Mouse (Mus musculus) embryonic facial prominence, embryonic 14.5 days (tissue): ENCODE measurements around the gene Fam110a. TPM values are rescaled to one million over a fixed set of nuclear protein-coding genes. Genes with fewer than 3 reads are reported as not detected.

ENCODE experiments used
- ATAC-seq: fragments of 200-750 bp; cut with Nextera tagmentation; 2 replicates; pipeline ENCODE4 v1.8.0; 2017; ENCODE audit warnings: low read depth, moderate number of reproducible peaks, moderate TSS enrichment
- DNase-seq: peaks from one replicate; pipeline ENCODE4 v3.0.0-alpha.2; 2015; ENCODE audit warnings: low spot score
- H3K27ac ChIP-seq: fragments of 300-500 bp; sonication (generic); replicated peaks from 2 replicates; pipeline ENCODE4 v1.5.1; 2014; ENCODE audit warnings: low read depth, mild to moderate bottlenecking, low read length, moderate library complexity
- H3K27me3 ChIP-seq: fragments of 300-500 bp; sonication (generic); replicated peaks from 2 replicates; pipeline ENCODE4 v1.6.1; 2014; ENCODE audit warnings: low read length; ENCODE audit not compliant: control insufficient read depth, insufficient read depth
- H3K36me3 ChIP-seq: fragments of 300-500 bp; sonication (generic); 2 replicates; pipeline ENCODE4 v1.6.1; 2014; ENCODE audit warnings: low read length, mixed read lengths; ENCODE audit not compliant: control insufficient read depth, insufficient read depth
- H3K4me1 ChIP-seq: fragments of 300-500 bp; sonication (generic); 2 replicates; pipeline ENCODE4 v1.6.1; 2014; ENCODE audit warnings: antibody characterized with exemption, low read length; ENCODE audit not compliant: control insufficient read depth, insufficient read depth
- H3K4me2 ChIP-seq: fragments of 300-500 bp; sonication (generic); 2 replicates; pipeline ENCODE4 v1.6.1; 2014; ENCODE audit warnings: low read depth, mild to moderate bottlenecking, low read length, moderate library complexity, mixed read lengths
- H3K4me3 ChIP-seq: fragments of 300-500 bp; sonication (generic); 2 replicates; pipeline ENCODE4 v1.5.1; 2014; ENCODE audit warnings: low read depth, mild to moderate bottlenecking, low read length
- H3K9ac ChIP-seq: fragments of 300-500 bp; sonication (generic); 2 replicates; pipeline ENCODE4 v1.6.1; 2014; ENCODE audit warnings: low read depth, mild to moderate bottlenecking, low read length, moderate library complexity, mixed read lengths
- H3K9me3 ChIP-seq: fragments of 300-500 bp; sonication (generic); 2 replicates; pipeline ENCODE4 v1.6.1; 2016; ENCODE audit warnings: low read length; ENCODE audit not compliant: control insufficient read depth
- WGBS: fragments of 180-500 bp; shearing (Covaris S2); extraction: QIAGEN DNeasy Blood & Tissue Kit; methylation state at CpG from one replicate; pipeline ENCODE4 v1.1.7; 2014; 5-methylcytosine and 5-hydroxymethylcytosine counted together
- polyA plus RNA-seq: library from polyadenylated mRNA; unstranded; fragments of >200 nt; fragmentation: Nextera tagmentation; extraction: Ambion mirVana; gene quantifications from 2 replicates; pipeline ENCODE4 v1.2.1, GENCODE M21; 2014

The Fam110a gene
- polyA plus RNA-seq, 1 experiment from 2014 or later: 18.8 TPM

GRCm38 (mm10) chr2:151991446-151991845, 11.4 kb upstream of the Fam110a start:
- H3K4me3 ChIP-seq: no peak overlapping the region
- H3K4me1 ChIP-seq: peaks cover 2% of the 10 kb centered on the region; the same call in 1 of the 2 replicates
- no peak overlapping the region for H3K9ac ChIP-seq
- peaks cover 14% of the 10 kb centered on the region for H3K27me3 ChIP-seq
- H3K4me2 ChIP-seq: no peak overlapping the region
- DNase-seq (no peak), ATAC-seq (no peak)
- H3K9me3 ChIP-seq: no peaks in the 10 kb centered on the region
- no peak overlapping the region for H3K27ac ChIP-seq
- WGBS: 38% methylated on average over 5 of the region's 5 CpGs
- H3K36me3 ChIP-seq: no peaks in the 10 kb centered on the region

GRCm38 (mm10) chr2:151990985-151991394, 11.0 kb upstream of the Fam110a start:
- ATAC-seq: peak; percentile 67
- DNase-seq: no peak
- Histone ChIP-seq H3K9me3 (no peaks in the 10 kb centered on the region), H3K4me1 (no peaks in the 10 kb centered on the region), H3K36me3 (no peaks in the 10 kb centered on the region), H3K4me3 (no peak overlapping the region), H3K4me2 (no peak overlapping the region), H3K9ac (no peak overlapping the region), H3K27me3 (peaks cover 9% of the 10 kb centered on the region; the same call in 1 of the 2 replicates), H3K27ac (no peak overlapping the region)
- WGBS: 24% methylated on average over 1 of the region's 1 CpGs

- Histone ChIP-seq H3K27me3 (no peaks in the 10 kb centered on the region), H3K9me3 (no peaks in the 10 kb centered on the region), H3K4me2 (no peak overlapping the region), H3K9ac (no peak overlapping the region), H3K27ac (no peak overlapping the region), H3K4me1 (peaks cover 10% of the 10 kb centered on the region), H3K36me3 (no peaks in the 10 kb centered on the region), H3K4me3 (no peak overlapping the region)
- no peak for ATAC-seq
- no peak for DNase-seq
- 72% methylated on average over 2 of the region's 2 CpGs for WGBS
Measured at GRCm38 (mm10) chr2:151988978-151989377, 9.0 kb upstream of the Fam110a start.

GRCm38 (mm10) chr2:151986958-151987357, 6.9 kb upstream of the Fam110a start:
- Histone ChIP-seq H3K27me3 (no peaks in the 10 kb centered on the region), H3K27ac (no peak overlapping the region), H3K4me2 (no peak overlapping the region), H3K4me3 (no peak overlapping the region), H3K9me3 (no peaks in the 10 kb centered on the region), H3K36me3 (no peaks in the 10 kb centered on the region), H3K4me1 (peaks cover 10% of the 10 kb centered on the region), H3K9ac (no peak overlapping the region)
- ATAC-seq: no peak
- WGBS: 62% methylated on average over 8 of the region's 8 CpGs
- no peak for DNase-seq

- Histone ChIP-seq H3K4me2 (no peak overlapping the region), H3K4me1 (peaks cover 10% of the 10 kb centered on the region), H3K9me3 (no peaks in the 10 kb centered on the region), H3K27ac (no peak overlapping the region), H3K4me3 (no peak overlapping the region), H3K9ac (no peak overlapping the region), H3K27me3 (no peaks in the 10 kb centered on the region), H3K36me3 (no peaks in the 10 kb centered on the region)
- DNase-seq: no peak
- ATAC-seq: no peak
- 59% methylated on average over 7 of the region's 7 CpGs for WGBS
Measured at GRCm38 (mm10) chr2:151985426-151986172, 5.6 kb upstream of the Fam110a start.

- Histone ChIP-seq H3K9me3 (no peaks in the 10 kb centered on the region), H3K9ac (no peak overlapping the region), H3K4me3 (no peak overlapping the region), H3K4me1 (peaks cover 18% of the 10 kb centered on the region), H3K27me3 (no peaks in the 10 kb centered on the region), H3K27ac (peak overlapping the region; percentile 50), H3K4me2 (no peak overlapping the region), H3K36me3 (no peaks in the 10 kb centered on the region)
- ATAC-seq (no peak), DNase-seq (peak; percentile 68)
- WGBS: 45% methylated on average over 9 of the region's 9 CpGs
Measured at GRCm38 (mm10) chr2:151984019-151984418, 4.0 kb upstream of the Fam110a start.

GRCm38 (mm10) chr2:151982476-151982875, 2.5 kb upstream of the Fam110a start:
- Histone ChIP-seq H3K27ac (no peak overlapping the region), H3K4me1 (peaks cover 29% of the 10 kb centered on the region), H3K9ac (no peak overlapping the region), H3K4me2 (no peak overlapping the region), H3K27me3 (no peaks in the 10 kb centered on the region), H3K36me3 (no peaks in the 10 kb centered on the region), H3K4me3 (no peak overlapping the region), H3K9me3 (no peaks in the 10 kb centered on the region)
- DNase-seq (peak; percentile 35), ATAC-seq (no peak)

- 65% methylated on average over 6 of the region's 6 CpGs for WGBS
Measured at GRCm38 (mm10) chr2:151981268-151981667, 1.2 kb upstream of the Fam110a start.

GRCm38 (mm10) chr2:151980355-151980693, 305 bp upstream of the Fam110a start:
- DNase-seq (no peak), ATAC-seq (0 out of 2 replicates have a peak, but pooled peaks have one; percentile 16)
- no peaks in the 10 kb centered on the region for H3K27me3 ChIP-seq
- H3K36me3 ChIP-seq: no peaks in the 10 kb centered on the region
- H3K27ac ChIP-seq: 0 out of 2 replicates have a peak overlapping the region, but pooled peaks have one; percentile 33
- WGBS: 41% methylated on average over 3 of the region's 3 CpGs
- peak overlapping the region; percentile 79 for H3K4me3 ChIP-seq
- H3K9ac ChIP-seq: peak overlapping the region; percentile 84
- H3K9me3 ChIP-seq: no peaks in the 10 kb centered on the region
- H3K4me1 ChIP-seq: peaks cover 25% of the 10 kb centered on the region
- H3K4me2 ChIP-seq: peak overlapping the region; percentile 70

More at GRCm38 (mm10) chr2:151981268-151981667, 1.2 kb upstream of the Fam110a start:
- Histone ChIP-seq H3K27ac (no peak overlapping the region), H3K36me3 (no peaks in the 10 kb centered on the region), H3K9ac (no peak overlapping the region), H3K4me3 (no peak overlapping the region), H3K4me2 (no peak overlapping the region), H3K4me1 (peaks cover 29% of the 10 kb centered on the region), H3K9me3 (no peaks in the 10 kb centered on the region), H3K27me3 (no peaks in the 10 kb centered on the region)
- no peak for ATAC-seq
- DNase-seq: no peak
